Mouse (Mus musculus) megakaryocyte, embryonic 14.5 days (primary cell): ENCODE measurements around the gene Rasl11b.

Source experiments
- FLI1 ChIP-seq: IDR thresholded peaks from 2 replicates; pipeline ENCODE4 v1.6.1; 2012; ENCODE audit warnings: low read length, inconsistent platforms, mixed read lengths
- GATA1 ChIP-seq: IDR thresholded peaks from 3 replicates; pipeline ENCODE4 v1.6.1; 2012; ENCODE audit warnings: mixed read lengths, low read length, inconsistent platforms, borderline replicate concordance

DNA sequence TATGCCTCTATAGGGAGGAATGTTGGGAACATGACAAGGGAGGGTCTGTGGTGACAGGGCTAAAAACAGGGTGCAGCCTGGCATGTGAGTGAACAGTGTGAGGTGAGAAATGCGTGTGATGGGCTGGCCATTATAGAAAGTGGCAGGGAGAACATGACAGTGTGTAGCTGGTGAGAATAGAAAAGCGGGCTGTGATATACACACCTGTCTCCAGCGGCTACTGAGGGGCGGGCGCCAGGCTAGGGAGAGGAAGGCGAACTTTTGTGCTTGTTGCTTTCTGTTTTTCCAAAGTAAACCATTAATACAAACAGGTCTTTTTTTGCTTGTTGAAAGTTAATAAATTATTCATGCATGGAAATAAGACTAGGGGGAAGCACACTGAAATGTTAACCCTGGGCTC lies 32.3 kb downstream of the Rasl11b start:
- no peak for TF ChIP-seq GATA1
- no peak for TF ChIP-seq FLI1
